Mouse (Mus musculus) mesoderm, embryonic 11.5 days (tissue): ENCODE data around the gene Fam198a.

Experiments
- DNase-seq: peaks from one replicate; pipeline ENCODE4 v3.0.0-alpha.2; 2012; ENCODE audit warnings: low read depth, low spot score

Fam198a gene

DNA sequence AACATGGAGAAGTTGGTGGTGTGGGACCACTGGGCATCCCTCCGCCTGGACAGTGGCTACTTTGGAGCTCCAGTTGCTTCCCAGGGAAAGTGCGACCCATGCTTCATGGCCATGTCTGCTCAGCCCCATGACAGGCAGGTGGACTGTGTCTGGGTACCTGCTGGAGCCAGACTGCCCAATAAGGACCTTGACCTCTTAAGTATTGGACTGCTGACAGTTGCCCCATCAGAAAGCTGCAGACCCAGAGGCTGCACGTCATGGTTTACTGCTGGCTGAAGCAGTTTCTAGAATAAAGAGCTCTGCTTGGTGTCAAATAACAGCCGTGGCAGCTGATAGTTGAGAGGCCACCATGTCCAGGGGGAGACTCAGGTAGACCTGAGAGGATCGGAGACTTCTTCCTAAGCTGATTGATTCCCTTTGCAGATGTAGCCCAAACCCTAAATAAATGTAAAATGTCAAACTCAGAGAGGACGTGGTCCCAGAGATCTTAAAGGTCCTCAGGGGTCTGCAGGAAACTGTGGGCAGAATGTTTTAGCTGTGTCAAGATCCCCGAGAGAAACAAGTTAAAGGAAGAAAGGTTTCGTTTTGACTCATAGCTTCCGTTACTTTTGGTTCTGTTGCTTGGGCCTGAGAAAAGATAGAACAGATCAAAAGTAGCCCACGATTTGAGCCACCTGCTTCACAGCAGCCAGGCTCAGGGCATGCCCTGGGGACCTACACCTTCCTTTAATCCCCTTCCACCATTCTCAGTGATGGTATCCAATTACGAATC, 24.0 kb upstream of the Fam198a start:
- no peak for DNase-seq

DNA sequence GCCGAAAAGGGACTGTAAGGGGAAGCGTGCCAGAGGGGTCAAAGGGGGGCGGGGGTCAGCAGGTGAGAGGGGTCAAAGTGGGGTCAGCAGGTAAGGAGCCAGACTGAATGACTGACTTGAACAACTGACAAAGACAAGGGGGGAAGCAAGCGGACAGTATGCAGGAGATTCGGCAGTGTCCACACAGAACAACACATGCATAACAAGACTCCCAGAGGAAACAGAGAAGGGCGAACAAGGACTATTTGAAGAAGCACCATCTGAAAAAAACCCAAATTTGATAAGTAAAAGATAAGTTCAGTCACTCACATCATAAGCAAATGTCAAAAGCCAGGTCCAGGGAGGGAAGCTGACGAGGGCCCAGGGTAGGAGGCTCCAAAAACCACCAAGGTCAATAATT, 23.1 kb upstream of the Fam198a start:
- DNase-seq, result no peak

GRCm38 (mm10) chr9:121928498-121928897, 22.3 kb upstream of the Fam198a start:
- DNase-seq, result peak; percentile 54

GRCm38 (mm10) chr9:121934856-121935255, 15.9 kb upstream of the Fam198a start:
- no peak for DNase-seq

DNA sequence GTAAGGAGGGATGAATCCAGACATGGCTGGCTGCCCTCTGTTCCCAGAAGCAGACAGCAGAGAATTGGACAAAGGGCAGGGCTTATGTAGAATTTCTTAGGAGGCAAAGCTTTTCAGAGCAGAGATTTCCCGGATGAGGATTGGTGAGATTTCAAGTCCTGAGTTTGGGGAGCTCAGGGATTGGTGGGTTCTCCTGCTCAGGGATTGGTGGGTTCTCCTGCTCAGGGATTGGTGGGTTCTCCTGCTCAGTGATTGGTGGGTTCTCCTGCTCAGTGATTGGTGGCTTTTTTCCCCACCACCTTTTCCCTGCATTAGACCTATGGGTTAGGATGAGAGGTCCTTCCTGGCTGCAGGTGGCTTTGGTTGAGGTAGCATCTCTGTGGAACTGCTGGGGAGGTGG, 13.8 kb upstream of the Fam198a start:
- DNase-seq, result peak; percentile 15

GRCm38 (mm10) chr9:121937451-121937864, 13.3 kb upstream of the Fam198a start:
- DNase-seq, result no peak

- peak; percentile 61 for DNase-seq
Measured at GRCm38 (mm10) chr9:121937944-121938355, 12.8 kb upstream of the Fam198a start.

- no peak for DNase-seq
Measured at GRCm38 (mm10) chr9:121943005-121943404, 7.8 kb upstream of the Fam198a start.

DNA sequence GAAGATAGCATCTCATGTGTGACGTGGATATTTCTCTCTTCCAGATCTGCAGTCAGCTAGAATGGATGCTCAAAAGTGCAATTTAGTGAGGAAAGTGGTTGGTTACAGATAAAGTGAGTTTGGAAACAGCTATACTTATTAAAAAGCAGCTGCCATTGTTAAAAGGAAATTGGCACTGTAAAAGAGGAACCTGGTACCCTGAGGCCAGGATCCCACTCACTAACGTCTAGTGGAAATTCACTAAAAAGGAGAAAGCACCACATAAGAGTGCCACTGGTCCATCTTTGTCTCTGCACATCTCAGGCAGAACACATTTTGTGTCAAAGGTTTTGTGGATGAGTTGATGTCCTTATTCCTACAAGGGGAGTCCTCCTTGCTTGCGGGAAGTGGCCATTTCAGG, 7.2 kb upstream of the Fam198a start:
- no peak for DNase-seq

GRCm38 (mm10) chr9:121947784-121948183, 3.0 kb upstream of the Fam198a start:
- peak; percentile 32 for DNase-seq

DNA sequence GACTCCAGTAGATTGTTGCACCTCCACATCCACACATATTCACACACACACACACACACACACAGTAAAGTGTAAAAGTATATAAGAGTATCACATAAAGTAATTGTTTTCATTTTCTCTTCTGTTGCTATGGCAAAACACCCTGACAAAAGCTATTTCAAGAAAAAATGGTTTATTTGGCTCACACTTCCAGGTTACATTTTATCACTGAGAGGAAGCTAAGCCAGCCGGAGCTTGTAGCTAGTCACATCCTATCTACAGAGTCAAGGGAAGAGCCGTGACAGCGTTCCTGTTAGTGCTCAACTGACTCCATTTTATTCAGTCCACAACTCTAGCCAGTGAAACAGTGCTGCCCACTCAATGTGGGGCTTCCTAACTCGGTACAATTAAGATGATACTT, 2.4 kb upstream of the Fam198a start:
- no peak for DNase-seq

GRCm38 (mm10) chr9:121951114-121951423, 281 bp downstream of the Fam198a start:
- no peak for DNase-seq

- no peak for DNase-seq
Measured at GRCm38 (mm10) chr9:121952596-121952995, 1.8 kb downstream of the Fam198a start.

GRCm38 (mm10) chr9:121959966-121960635, 9.3 kb downstream of the Fam198a start:
- peak; percentile 22 for DNase-seq

GRCm38 (mm10) chr9:121964941-121965340, 14.2 kb downstream of the Fam198a start:
- DNase-seq, result no peak

GRCm38 (mm10) chr9:121968258-121968657, 17.5 kb downstream of the Fam198a start:
- DNase-seq, result no peak

DNA sequence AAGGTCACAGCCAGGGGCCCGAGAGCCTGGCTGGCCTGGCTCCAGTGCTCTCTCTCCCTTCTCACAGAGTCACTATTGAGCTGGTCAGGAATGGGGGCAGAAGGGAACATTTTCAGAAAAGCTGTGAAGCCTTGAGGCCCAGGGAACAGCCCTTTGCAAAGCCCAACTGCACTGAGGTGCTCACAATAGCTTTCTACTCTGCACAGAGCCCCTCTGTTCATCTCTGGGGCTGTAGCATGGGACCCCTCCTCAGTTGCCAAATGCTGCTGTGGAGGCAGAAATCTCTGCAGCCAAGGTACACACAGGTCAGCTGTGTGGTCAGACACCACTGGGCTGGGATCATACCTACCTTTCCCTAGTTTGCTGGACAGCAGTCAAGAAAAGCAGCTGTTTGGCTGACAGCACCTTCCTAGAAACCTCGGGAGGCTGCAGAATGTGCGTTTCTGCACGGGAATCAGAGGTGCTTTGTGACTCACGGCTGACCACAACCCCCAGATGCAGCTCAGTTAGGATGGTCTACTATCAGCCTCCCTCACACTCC, 19.1 kb downstream of the Fam198a start:
- no peak for DNase-seq

- no peak for DNase-seq
Measured at GRCm38 (mm10) chr9:121973207-121973606, 22.4 kb downstream of the Fam198a start.

- DNase-seq, result no peak
Measured at GRCm38 (mm10) chr9:121974141-121974986, 23.6 kb downstream of the Fam198a start.

DNA sequence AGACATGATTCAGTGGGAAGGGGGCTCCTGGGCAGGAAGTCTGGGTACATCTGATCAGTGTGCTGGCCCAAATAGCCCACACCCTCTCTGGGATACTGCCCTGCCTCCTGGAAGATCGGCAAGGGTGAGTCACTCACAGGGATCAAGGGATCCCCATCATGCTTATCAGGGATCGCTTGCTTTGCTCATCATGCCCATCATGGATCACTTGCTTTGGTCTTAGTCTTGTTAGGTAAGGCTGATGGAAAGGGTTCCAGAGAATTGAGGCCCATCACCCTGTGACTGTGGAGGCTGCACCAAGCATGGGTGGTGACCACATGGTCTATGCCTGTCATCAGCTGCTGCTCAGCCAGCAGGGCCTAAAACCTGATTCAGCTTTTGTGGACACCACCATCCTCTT, 24.5 kb downstream of the Fam198a start:
- DNase-seq, result no peak

- no peak for DNase-seq
Measured at GRCm38 (mm10) chr9:121981046-121981445, 30.3 kb downstream of the Fam198a start.

DNA sequence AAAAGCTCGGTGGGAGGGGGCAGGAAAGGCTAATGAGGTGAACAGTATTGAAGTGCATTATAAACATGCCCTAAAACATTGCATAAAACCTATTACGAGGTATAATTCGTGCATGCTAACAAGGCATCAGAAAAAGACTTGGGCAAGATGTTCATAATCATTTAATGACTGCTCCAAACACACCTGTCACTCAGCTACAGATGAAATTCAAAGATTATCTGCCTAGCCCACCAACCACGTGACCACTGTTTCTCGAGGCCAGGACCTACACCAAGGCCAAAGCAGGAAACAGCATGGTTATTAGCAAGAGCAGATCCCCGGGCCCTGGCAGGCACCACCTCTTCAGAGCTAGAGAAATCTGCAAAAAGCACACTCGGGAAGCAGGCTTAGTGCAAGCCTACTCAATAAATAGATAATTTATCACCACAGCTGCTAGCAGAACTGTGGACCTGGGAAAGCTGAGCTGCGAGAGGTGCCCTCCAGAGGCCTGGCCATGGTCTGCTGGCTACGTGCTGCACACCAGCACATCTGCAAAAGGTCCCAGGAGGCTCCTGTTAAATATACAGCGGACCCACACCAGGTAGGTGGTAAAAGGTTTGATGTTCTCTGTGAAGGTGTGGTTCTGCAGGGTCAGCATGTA, 30.8 kb downstream of the Fam198a start:
- no peak for DNase-seq
